Mouse (Mus musculus): Measurements from ENCODE around the gene Nipsnap1. TPM values are rescaled to one million over a fixed set of nuclear protein-coding genes. Genes with fewer than 3 reads are reported as not detected.
A peak's percentile ranks its signal among the peaks of the same experiment; 100 is the strongest.

Gene Nipsnap1
- total RNA-seq, 2 experiments from 2014 or later = 0.42 to 1.1 TPM

- intact Hi-C loops (cut with DNase I) = loop anchor here (10.0 kb wide), 1 partner anchor 427 kb away; no protein-coding TSS in a partner anchor
- DNase-seq = no peak
Measured at GRCm38 (mm10) chr11:4861816-4862604, 11.7 kb upstream of the Nipsnap1 start.

DNA sequence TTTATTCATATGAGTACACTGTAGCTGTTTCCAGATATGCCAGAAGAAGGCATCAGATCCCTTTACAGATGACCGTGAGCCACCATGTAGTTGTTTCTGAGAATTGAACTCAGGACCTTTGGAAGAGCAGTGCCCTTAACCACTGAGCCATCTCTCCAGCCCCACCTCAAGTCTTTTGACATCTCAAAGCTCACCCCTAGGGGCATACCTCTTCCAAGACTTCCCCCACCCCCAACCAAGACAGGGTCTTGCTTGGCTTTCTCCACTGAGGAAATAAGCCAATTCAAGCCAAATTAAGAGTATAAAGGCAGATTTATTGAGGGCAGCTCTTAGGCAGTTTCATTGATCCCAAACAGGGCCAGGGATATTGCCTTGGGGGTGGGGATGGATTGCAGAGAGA is 11.0 kb upstream of the Nipsnap1 start:
- intact Hi-C loops (cut with DNase I) = loop anchor here (10.0 kb wide), 1 partner anchor 428 kb away; no protein-coding TSS in a partner anchor
- DNase-seq = no peak

- intact Hi-C loops (cut with DNase I) = loop anchor here (10.0 kb wide), 1 partner anchor 431 kb away; no protein-coding TSS in a partner anchor
Measured at GRCm38 (mm10) chr11:4865645-4866251, 8.0 kb upstream of the Nipsnap1 start.

DNA sequence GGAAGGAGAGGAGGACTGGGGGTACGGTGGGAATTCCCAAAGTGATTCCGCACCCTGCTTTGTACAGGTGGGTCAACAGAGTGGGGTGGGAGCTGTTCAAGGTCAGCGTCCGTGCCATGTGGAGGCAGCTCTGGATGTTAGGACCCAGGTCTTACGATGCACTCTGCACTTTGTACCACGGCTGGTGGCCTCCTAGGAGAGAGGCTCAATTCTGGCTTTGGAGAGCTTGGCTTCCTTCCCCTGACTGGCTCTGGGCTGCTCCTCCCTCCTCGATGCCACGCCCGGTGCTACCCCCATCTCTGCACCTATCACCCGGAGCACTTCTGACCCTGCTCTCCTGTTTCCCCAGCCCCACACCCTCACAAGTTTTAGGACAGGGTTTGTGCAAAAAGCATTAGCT is 800 bp downstream of the Nipsnap1 start:
- no peak for DNase-seq
- intact Hi-C loops (cut with DNase I) = no loop called here

More at GRCm38 (mm10) chr11:4865645-4866251, 8.0 kb upstream of the Nipsnap1 start:
- DNase-seq = peak in 1 of 2 experiments; percentile 19

DNA sequence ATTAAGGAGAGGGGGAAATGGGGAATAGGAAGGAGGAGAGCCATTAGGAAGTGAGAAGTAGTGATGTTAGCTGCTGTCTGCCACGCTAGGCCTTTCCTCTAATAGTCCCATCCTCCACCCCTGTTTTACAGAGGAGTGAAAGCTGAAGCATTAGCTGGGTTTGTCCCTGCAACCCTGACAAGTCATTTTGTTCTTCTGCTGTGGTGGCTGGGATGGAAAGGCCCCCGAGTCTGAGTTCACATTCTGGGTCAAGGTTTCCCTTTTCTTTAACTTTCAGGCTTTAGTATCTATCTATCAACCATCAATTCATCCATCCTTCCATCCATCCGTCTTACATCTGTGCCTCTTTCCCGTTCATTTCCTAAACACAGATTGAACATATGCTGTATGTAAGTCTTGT is 7.3 kb downstream of the Nipsnap1 start:
- intact Hi-C loops (cut with DNase I) = no loop called here
- DNase-seq = no peak

- intact Hi-C loops (cut with DNase I) = no loop called here
- DNase-seq = no peak
Measured at GRCm38 (mm10) chr11:4882892-4883627, 9.3 kb downstream of the Nipsnap1 start.

DNA sequence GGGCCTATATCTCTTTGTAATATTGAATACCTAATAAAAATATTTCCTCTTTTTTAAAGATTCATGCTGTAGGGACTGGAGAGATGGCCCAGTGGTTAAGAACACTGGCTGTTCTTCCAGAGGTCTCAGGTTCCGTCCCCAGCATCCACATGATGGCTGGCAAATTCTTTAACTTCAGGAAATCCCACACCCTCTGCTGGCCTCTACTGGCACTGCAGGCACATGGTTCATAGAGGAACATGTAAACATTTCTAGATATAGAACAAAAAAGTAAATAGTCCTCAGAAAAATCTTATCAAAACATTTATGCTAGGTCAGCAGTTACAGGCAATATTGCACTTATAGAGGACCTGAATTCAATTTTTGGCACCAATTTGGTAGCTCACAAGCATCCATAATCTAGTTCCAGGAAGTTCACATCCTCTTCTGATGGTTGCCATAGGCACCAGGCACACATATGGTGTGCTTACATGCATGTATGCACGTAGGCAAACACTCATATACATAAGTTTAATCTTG is 11.7 kb downstream of the Nipsnap1 start:
- peak in 1 of 2 experiments; percentile 24 for DNase-seq

GRCm38 (mm10) chr11:4886987-4887386 is 13.2 kb downstream of the Nipsnap1 start:
- no peak for DNase-seq
- intact Hi-C loops (cut with DNase I) = no loop called here

More for the DNA sequence above, 11.7 kb downstream of the Nipsnap1 start:
- intact Hi-C loops (cut with DNase I) = no loop called here

- intact Hi-C loops (cut with DNase I) = no loop called here
Measured at GRCm38 (mm10) chr11:4894848-4895816, 21.4 kb downstream of the Nipsnap1 start, which contains the start of gene Thoc5. Thoc5 (plus strand) TSS chr11:4895320.

DNA sequence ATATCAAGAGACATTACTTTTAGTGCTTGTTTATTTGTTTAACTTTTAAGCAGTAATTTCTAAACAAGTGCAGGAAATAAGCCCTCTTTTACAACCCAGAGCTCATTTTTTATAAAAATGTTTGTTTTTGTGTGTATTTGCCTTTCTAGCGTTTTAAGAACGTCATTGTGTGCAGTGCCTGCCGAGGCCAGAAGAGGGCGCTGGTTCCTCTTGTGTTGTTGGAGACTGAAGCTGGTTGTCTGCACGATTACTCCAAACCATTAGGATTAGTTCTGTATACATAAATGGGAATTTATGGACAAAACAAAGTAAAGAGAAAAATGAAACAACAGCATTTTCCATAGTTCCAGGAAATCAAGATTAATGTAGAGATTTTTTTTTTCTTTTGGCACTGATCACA is 26.7 kb downstream of the Nipsnap1 start:
- intact Hi-C loops (cut with DNase I) = no loop called here
- DNase-seq = no peak

More at GRCm38 (mm10) chr11:4894848-4895816, 21.4 kb downstream of the Nipsnap1 start, which contains the start of gene Thoc5:
- peak; percentile 60 to 63 for DNase-seq

- no peak for DNase-seq
- intact Hi-C loops (cut with DNase I) = no loop called here
Measured at GRCm38 (mm10) chr11:4901956-4902355, 28.2 kb downstream of the Nipsnap1 start.

GRCm38 (mm10) chr11:4906231-4906630 is 32.5 kb downstream of the Nipsnap1 start:
- no peak for DNase-seq
- intact Hi-C loops (cut with DNase I) = no loop called here

GRCm38 (mm10) chr11:4916068-4916467 is 42.3 kb downstream of the Nipsnap1 start:
- intact Hi-C loops (cut with DNase I) = loop anchor here (1.0 kb wide), 1 partner anchor 58 kb away; no protein-coding TSS in a partner anchor
- peak in 1 of 2 experiments; percentile 43 for DNase-seq

DNA sequence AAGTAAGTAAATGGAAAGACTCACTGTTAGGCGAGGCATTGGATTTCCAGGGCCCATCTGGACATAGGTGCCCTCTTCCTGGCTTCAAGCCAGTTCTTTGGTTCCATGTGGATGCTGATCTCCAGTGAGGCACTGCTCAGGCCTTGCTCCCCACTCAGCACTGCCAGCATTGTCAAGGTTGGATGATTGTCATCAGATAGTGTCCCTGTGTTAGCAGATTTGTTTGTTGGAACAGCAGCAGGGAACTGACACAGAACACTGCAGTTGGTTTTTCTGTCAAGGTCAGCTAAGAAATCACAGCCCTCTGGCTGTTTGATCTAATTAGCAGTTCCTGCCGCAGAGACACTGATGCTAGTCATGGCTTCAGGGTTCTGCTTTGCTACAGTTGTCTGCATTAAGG is 47.5 kb downstream of the Nipsnap1 start:
- intact Hi-C loops (cut with DNase I) = no loop called here
- no peak for DNase-seq

GRCm38 (mm10) chr11:4921751-4922150 is 48.0 kb downstream of the Nipsnap1 start:
- intact Hi-C loops (cut with DNase I) = no loop called here
- DNase-seq = no peak

DNA sequence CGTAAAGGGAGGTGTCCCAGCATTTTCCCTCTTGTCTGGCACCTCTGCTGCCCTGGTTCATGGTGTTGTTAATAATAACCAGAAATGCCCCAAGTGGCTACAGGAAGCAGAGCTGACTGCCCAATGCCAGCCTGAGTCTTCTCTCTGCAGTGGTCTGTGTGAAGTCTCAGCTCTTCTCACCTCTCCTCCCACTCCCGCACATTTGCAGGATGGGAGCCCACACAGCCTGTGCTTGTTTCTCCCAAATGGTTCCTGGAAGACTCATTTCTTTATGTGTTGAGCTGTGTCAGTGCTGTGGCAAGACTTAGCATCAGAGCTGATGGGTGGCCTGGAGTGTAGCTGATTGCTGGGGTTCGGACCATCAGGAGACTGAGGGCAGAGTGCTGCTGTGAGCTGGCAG is 53.5 kb downstream of the Nipsnap1 start:
- intact Hi-C loops (cut with DNase I) = no loop called here
- DNase-seq = no peak

- intact Hi-C loops (cut with DNase I) = no loop called here
- no peak for DNase-seq
Measured at GRCm38 (mm10) chr11:4931009-4931601, 57.4 kb downstream of the Nipsnap1 start.

DNA sequence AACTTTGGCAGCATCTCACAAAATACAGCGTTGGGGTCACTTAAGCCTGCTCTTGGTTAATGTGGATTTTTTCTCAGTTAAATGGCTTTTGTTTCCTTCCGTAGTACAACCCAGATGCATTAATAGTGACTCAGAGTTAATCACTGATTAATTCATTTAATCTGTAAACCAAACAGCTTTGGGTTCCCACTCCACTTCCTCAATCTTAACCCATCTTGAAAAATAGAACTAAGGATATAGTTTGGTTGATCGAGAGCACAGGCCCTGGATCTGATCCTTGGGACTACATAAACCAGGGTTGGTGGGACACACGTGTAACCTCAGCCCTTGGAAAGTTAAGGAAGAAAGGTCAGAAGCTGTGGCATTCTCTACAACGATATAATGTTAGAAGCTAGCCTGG is 62.5 kb downstream of the Nipsnap1 start:
- DNase-seq = no peak
- intact Hi-C loops (cut with DNase I) = no loop called here
